Mouse (Mus musculus) liver, adult 2 months (tissue): ENCODE results near the gene Srebf2. TPM values are rescaled to one million over a fixed set of nuclear protein-coding genes. Genes with fewer than 3 reads are reported as not detected.
A peak's percentile ranks its signal among the peaks of the same experiment; 100 is the strongest.
"Not testable (repeated sequence)": the region's sequence is repeated elsewhere in the genome, so short reads cannot be mapped to it uniquely, and the experiment has no call there.

Source experiments
- DNase-seq: peaks from one replicate; pipeline ENCODE4 v3.0.0-alpha.2; 2011; ENCODE audit warnings: low read depth, low spot score; ENCODE audit errors: extremely low read depth
- H3K27ac ChIP-seq: fragments of 200-500 bp; replicated peaks from 2 replicates; pipeline ENCODE4 v1.5.1; 2012; ENCODE audit warnings: low read depth, mild to moderate bottlenecking, control low read depth, inconsistent platforms, low read length; ENCODE audit not compliant: insufficient read depth
- H3K27me3 ChIP-seq: fragments of 200-500 bp; 2 replicates; pipeline ENCODE4 v1.6.1; 2012; ENCODE audit warnings: mild to moderate bottlenecking, moderate library complexity, low read length, inconsistent platforms; ENCODE audit not compliant: control insufficient read depth, insufficient read depth
- H3K36me3 ChIP-seq: fragments of 200-500 bp; 2 replicates; pipeline ENCODE4 v1.6.1; 2012; ENCODE audit warnings: low read length, inconsistent platforms; ENCODE audit not compliant: control insufficient read depth, insufficient read depth
- H3K4me1 ChIP-seq: fragments of 200-500 bp; 2 replicates; pipeline ENCODE4 v1.6.1; 2011; ENCODE audit warnings: low read length; ENCODE audit not compliant: control insufficient read depth, insufficient read depth
- H3K4me3 ChIP-seq: fragments of 200-500 bp; 2 replicates; pipeline ENCODE4 v1.5.1; 2011; ENCODE audit warnings: low read depth, mild to moderate bottlenecking, control low read depth, low read length, moderate library complexity; ENCODE audit not compliant: insufficient read depth
- H3K79me2 ChIP-seq: fragments of 200-500 bp; 2 replicates; pipeline ENCODE4 v1.6.1; 2012; ENCODE audit warnings: inconsistent platforms, mild to moderate bottlenecking, low read length, moderate library complexity; ENCODE audit not compliant: control insufficient read depth, insufficient read depth
- H3K9ac ChIP-seq: fragments of 200-500 bp; 2 replicates; pipeline ENCODE4 v1.6.1; 2012; ENCODE audit warnings: low read depth, mild to moderate bottlenecking, control low read depth, inconsistent platforms, low read length
- CTCF ChIP-seq: fragments of 200-500 bp; IDR thresholded peaks from 2 replicates; pipeline ENCODE4 v1.5.1; 2011; ENCODE audit warnings: low read depth, low read length, control low read depth
- POLR2A ChIP-seq: fragments of 200-500 bp; IDR thresholded peaks from 2 replicates; pipeline ENCODE4 v1.6.1; 2011; ENCODE audit warnings: low read length, control low read depth; ENCODE audit not compliant: insufficient read depth; ENCODE audit errors: extremely low read depth
- WGBS: fragments of 180-500 bp; shearing (Covaris S2); methylation state at CpG from one replicate; pipeline ENCODE4 v1.1.7; 2018; 5-methylcytosine and 5-hydroxymethylcytosine counted together
- polyA plus RNA-seq: library from polyadenylated mRNA; depleted of rRNA; stranded (reverse); fragments of >200 nt; gene quantifications from 2 replicates; pipeline ENCODE4 v1.2.3, GENCODE M21; 2012; rRNA removed
- total RNA-seq: library from RNA; depleted of rRNA; stranded (reverse); fragments of >200 nt; gene quantifications from 2 replicates; pipeline ENCODE4 v1.2.3, GENCODE M21; 2014; rRNA removed

The Srebf2 gene
- 16.5 and 25.0 TPM in 2 replicates for total RNA-seq
- 66.3 and 71.2 TPM in 2 replicates for polyA plus RNA-seq

GRCm38 (mm10) chr15:82146770-82147610, at the start of gene Srebf2:
Gene Srebf2 (plus strand): TSS chr15:82147181.
- TF ChIP-seq CTCF (no peak), POLR2A (peak; percentile 78)
- peak; percentile 96 for DNase-seq

GRCm38 (mm10) chr15:82106953-82107555, 39.9 kb upstream of the Srebf2 start:
- 34% methylated on average over 8 of the region's 8 CpGs for WGBS
- no peak for DNase-seq

More at GRCm38 (mm10) chr15:82146770-82147610, at the start of gene Srebf2:
- Histone ChIP-seq H3K27me3 (no peaks in the 10 kb centered on the region), H3K27ac (peak within 1 kb of the TSS; percentile 88), H3K36me3 (no peaks in the 10 kb centered on the region), H3K9ac (peak within 1 kb of the TSS; percentile 92), H3K4me3 (peak within 1 kb of the TSS; percentile 81), H3K79me2 (peaks cover 9% of the 10 kb centered on the region; the same call in 1 of the 2 replicates), H3K4me1 (peaks cover 18% of the 10 kb centered on the region)
- WGBS: 1% methylated on average over 78 of the region's 79 CpGs

GRCm38 (mm10) chr15:82120544-82120943, 26.4 kb upstream of the Srebf2 start:
- Histone ChIP-seq H3K4me3 (no peak overlapping the region), H3K9ac (no peak overlapping the region), H3K36me3 (no peaks in the 10 kb centered on the region), H3K27me3 (no peaks in the 10 kb centered on the region), H3K27ac (no peak overlapping the region), H3K4me1 (no peaks in the 10 kb centered on the region), H3K79me2 (no peaks in the 10 kb centered on the region)
- 85% methylated on average over 8 of the region's 8 CpGs for WGBS
- TF ChIP-seq POLR2A (no peak), CTCF (no peak)
- no peak for DNase-seq

More at GRCm38 (mm10) chr15:82106953-82107555, 39.9 kb upstream of the Srebf2 start:
- H3K4me3 ChIP-seq: no peak overlapping the region
- no peak overlapping the region for H3K9ac ChIP-seq
- no peaks in the 10 kb centered on the region for H3K36me3 ChIP-seq
- H3K4me1 ChIP-seq: no peaks in the 10 kb centered on the region
- H3K27me3 ChIP-seq: no peaks in the 10 kb centered on the region
- H3K79me2 ChIP-seq: no peaks in the 10 kb centered on the region
- H3K27ac ChIP-seq: no peak overlapping the region
- TF ChIP-seq POLR2A (no peak), CTCF (peak; percentile 75)

DNA sequence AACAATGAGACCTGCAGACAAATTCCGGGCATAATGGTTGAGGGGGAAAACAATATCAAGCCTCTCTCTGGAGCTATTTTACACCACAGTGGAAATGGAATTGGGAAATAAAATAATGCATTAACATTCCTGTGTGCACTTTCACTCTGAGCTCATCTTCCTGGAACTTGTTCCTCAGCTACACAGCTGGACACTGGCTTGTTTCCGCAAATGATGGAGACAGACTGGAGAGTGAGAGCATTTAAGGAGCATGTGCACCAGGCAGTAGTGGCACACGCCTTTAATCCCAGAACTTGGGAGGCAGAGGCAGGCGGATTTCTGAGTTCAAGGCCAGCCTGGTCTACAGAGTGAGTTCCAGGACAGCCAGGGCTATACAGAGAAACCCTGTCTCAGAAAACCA, 20.3 kb upstream of the Srebf2 start:
- H3K36me3 ChIP-seq: not testable (repeated sequence)
- 84% methylated on average over 4 of the region's 4 CpGs for WGBS

DNA sequence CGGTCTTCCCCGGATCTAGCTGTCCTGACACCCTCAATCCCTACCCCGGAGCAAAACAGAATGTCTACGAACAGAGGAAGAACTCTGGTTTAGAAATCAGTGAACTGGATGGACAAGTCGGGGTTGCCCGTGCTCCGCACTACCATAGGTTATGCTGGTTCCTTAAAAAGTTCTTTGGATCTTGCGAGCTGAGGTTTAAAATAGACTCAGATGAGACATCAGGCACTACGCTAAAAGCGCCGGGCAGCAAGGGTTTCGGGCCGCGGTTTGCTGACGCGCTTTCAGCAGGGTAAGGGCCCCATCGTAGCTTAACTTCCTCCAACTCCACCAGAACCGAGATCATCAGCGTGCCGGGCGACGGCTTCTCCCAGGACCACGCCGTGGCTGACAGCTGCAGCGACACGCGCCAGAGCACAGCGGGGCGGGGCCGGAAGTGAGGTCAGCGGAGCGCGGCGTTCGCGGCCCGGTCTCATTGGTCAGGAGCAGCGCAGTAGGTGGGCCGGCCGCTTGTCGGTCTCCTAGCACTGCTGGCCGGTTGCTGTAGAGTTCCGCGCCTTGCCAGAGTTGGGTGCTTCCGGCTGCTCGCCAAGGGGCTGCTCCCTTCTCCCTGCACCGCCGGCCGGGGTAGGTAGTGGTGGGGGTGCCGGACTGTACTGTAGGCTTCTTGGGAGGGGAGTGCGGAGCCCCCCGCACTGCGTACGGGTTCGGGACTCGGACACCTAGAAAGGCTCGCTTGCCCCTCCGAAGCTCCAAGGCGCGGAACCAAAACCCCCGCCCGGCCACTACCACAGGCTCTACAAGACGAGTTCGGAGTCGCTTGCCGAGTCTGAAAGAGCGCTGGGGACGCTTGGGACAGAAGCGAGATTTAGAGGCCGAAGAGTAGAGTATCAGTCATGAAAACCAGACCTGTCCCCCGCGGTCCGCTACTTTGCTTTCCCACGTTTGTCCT, 19.3 kb upstream of the Srebf2 start, which contains the start of gene Ccdc134:
TSS of gene Ccdc134 (plus strand) at position 497 of the 949 bp plus-strand sequence.
- DNase-seq: peak; percentile 80
- peaks cover 2% of the 10 kb centered on the region; the same call in 1 of the 2 replicates for H3K4me1 ChIP-seq
- no peaks in the 10 kb centered on the region for H3K36me3 ChIP-seq
- no peaks in the 10 kb centered on the region for H3K79me2 ChIP-seq
- no peaks in the 10 kb centered on the region for H3K27me3 ChIP-seq
- WGBS: under 1% methylated on average over 73 of the region's 74 CpGs
- TF ChIP-seq POLR2A: 0 out of 2 replicates have a peak, but pooled peaks have one; percentile 49
- no peak for TF ChIP-seq CTCF
- peak within 1 kb of the TSS; percentile 64 for H3K27ac ChIP-seq
- H3K4me3 ChIP-seq: peak within 1 kb of the TSS; percentile 92
- peak within 1 kb of the TSS; percentile 92 for H3K9ac ChIP-seq

More for the DNA sequence above, 20.3 kb upstream of the Srebf2 start:
- H3K79me2 ChIP-seq, H3K9ac ChIP-seq, H3K4me3 ChIP-seq, H3K27me3 ChIP-seq, H3K4me1 ChIP-seq, DNase-seq, H3K27ac ChIP-seq: not testable (repeated sequence)
